Mouse (Mus musculus) E14TG2a.4 (cell line): ENCODE measurements around the gene Slc12a3.

Experiments used
- CTCF ChIP-seq: conservative IDR thresholded peaks from 2 replicates; pipeline ENCODE4 v1.5.1; 2014; ENCODE audit warnings: low read length
- POU5F1 ChIP-seq: IDR thresholded peaks from 2 replicates; pipeline ENCODE4 v1.6.1; 2014; ENCODE audit warnings: low read length, borderline replicate concordance

DNA sequence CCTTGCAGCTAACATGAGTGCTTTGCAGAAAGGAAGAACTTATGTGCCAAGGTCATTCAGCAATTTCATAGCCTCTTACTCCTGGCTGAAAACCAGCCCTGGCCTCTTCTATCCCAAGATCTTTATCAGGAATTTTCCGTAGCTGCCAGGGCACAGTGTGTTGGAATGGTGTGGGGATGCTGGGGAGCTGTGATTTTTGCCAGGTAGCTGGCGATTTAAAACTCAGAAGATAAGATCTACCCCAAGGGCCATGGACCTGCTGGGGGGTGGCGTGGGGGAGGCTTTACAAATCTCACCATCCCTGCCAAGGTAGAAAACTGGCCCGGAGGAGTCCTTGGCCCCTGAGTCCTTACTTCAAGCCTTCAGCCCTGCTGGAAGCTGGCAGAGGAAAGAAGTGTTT lies 3.0 kb upstream of the Slc12a3 start:
- TF ChIP-seq CTCF (no peak), POU5F1 (no peak)
